Mouse (Mus musculus): ENCODE measurements around the gene Fbn1. TPM values are rescaled to one million over a fixed set of nuclear protein-coding genes. Genes with fewer than 3 reads are reported as not detected.

The Fbn1 gene
- polyA plus RNA-seq, 1 experiment from 2014 or later, result 61.1 TPM

GRCm38 (mm10) chr2:125433524-125433923 lies 74.3 kb downstream of the Fbn1 start:
- no peak overlapping the region for H3K4me3 ChIP-seq (ENCODE audit: low read depth, low read length)
- H3K4me2 ChIP-seq (ENCODE audit: low read depth, low read length), result no peak overlapping the region
- no peak overlapping the region for H3K27ac ChIP-seq (replicated peaks; ENCODE audit: low read depth, low read length)
- DNase-seq (ENCODE audit: low spot score) (no peak), ATAC-seq (ENCODE audit: low read depth) (no peak)
- no peaks in the 10 kb centered on the region for H3K27me3 ChIP-seq (replicated peaks; ENCODE audit: control insufficient read depth, insufficient read depth, low read length)
- H3K9me3 ChIP-seq (ENCODE audit: control insufficient read depth, low read length), result no peaks in the 10 kb centered on the region
- no peaks in the 10 kb centered on the region for H3K36me3 ChIP-seq (ENCODE audit: control insufficient read depth, insufficient read depth, low read length)
- WGBS, result 93% methylated on average over 6 of the region's 6 CpGs
- no peak overlapping the region for H3K9ac ChIP-seq (ENCODE audit: low read depth, low read length)
- peaks cover 11% of the 10 kb centered on the region for H3K4me1 ChIP-seq (ENCODE audit: control insufficient read depth, insufficient read depth, low read length)

- Histone ChIP-seq H3K9me3 (ENCODE audit: control insufficient read depth, low read length) (no peaks in the 10 kb centered on the region), H3K27me3 (replicated peaks; ENCODE audit: control insufficient read depth, insufficient read depth, low read length) (no peaks in the 10 kb centered on the region), H3K4me3 (ENCODE audit: low read depth, low read length) (no peak overlapping the region), H3K4me1 (ENCODE audit: control insufficient read depth, insufficient read depth, low read length) (peaks cover 14% of the 10 kb centered on the region), H3K36me3 (ENCODE audit: control insufficient read depth, insufficient read depth, low read length) (no peaks in the 10 kb centered on the region), H3K9ac (ENCODE audit: low read depth, low read length) (no peak overlapping the region), H3K4me2 (ENCODE audit: low read depth, low read length) (no peak overlapping the region), H3K27ac (replicated peaks; ENCODE audit: low read depth, low read length) (no peak overlapping the region; the same call in 1 of the 2 replicates)
- WGBS, result 35% methylated on average over 6 of the region's 6 CpGs
- DNase-seq (ENCODE audit: low spot score) (peak; percentile 50), ATAC-seq (ENCODE audit: low read depth) (no peak)
Observed at GRCm38 (mm10) chr2:125431491-125431890, 76.3 kb downstream of the Fbn1 start.

DNA sequence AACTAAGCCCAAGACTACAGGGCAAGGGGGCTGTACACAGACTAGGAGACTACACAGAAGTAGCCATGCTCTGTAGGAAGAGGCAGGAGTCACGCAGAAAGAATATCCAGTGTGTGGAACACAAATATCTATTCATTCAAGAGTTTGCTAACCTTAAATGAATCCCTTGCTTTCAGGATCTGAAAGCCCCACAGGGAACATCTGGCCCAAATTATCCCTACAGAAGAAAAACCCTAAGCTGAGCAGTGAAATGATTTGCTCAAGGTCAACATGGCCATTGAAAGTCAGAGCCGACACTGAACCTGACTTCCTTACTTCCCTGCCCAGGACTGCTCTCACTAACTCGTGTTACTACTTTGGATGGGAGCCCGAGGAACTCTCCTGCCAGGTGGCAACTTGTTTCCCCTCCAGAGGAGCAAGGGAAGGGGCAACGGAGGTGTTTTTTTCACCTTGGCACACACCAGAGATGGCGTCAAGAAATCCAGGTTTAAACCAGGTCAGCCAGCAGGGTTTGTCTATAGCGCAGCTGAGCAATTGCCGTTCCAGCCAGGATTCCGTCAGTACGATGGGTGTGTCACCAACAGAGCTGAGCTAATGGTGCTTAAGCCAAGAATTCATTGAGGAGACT lies 78.9 kb downstream of the Fbn1 start:
- Histone ChIP-seq H3K27ac (replicated peaks; ENCODE audit: low read depth, low read length) (0 out of 2 replicates have a peak overlapping the region, but pooled peaks have one; percentile 10), H3K27me3 (replicated peaks; ENCODE audit: control insufficient read depth, insufficient read depth, low read length) (no peaks in the 10 kb centered on the region), H3K9ac (ENCODE audit: low read depth, low read length) (no peak overlapping the region), H3K9me3 (ENCODE audit: control insufficient read depth, low read length) (no peaks in the 10 kb centered on the region), H3K4me2 (ENCODE audit: low read depth, low read length) (no peak overlapping the region), H3K36me3 (ENCODE audit: control insufficient read depth, insufficient read depth, low read length) (no peaks in the 10 kb centered on the region), H3K4me1 (ENCODE audit: control insufficient read depth, insufficient read depth, low read length) (peaks cover 15% of the 10 kb centered on the region), H3K4me3 (ENCODE audit: low read depth, low read length) (no peak overlapping the region)
- DNase-seq (ENCODE audit: low spot score) (peak; percentile 55), ATAC-seq (ENCODE audit: low read depth) (peak; percentile 57; the same call in 1 of the 2 replicates)
- WGBS, result 44% methylated on average over 10 of the region's 10 CpGs

DNA sequence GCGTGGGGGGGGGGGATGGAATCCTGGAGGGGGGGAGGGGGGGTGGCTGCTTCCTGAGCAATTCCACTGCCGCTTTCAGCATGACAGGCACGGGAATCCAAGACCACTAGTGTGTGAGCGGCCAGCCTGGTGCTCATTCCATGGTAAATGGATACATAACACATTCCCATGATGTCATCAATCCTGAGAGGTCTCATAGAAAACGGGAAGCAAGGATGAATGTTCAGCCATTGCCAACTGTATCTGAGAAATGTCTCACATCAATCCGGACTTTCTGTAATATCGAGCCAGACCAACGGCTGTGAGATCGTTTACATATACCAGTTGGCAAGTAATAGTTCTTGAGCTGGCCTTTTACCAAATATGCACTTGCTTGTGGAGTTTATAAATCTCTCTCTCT lies 87.2 kb downstream of the Fbn1 start:
- Histone ChIP-seq H3K36me3 (ENCODE audit: control insufficient read depth, insufficient read depth, low read length) (no peaks in the 10 kb centered on the region), H3K27me3 (replicated peaks; ENCODE audit: control insufficient read depth, insufficient read depth, low read length) (no peaks in the 10 kb centered on the region), H3K27ac (replicated peaks; ENCODE audit: low read depth, low read length) (no peak overlapping the region), H3K4me2 (ENCODE audit: low read depth, low read length) (no peak overlapping the region), H3K4me3 (ENCODE audit: low read depth, low read length) (no peak overlapping the region), H3K9ac (ENCODE audit: low read depth, low read length) (no peak overlapping the region), H3K9me3 (ENCODE audit: control insufficient read depth, low read length) (no peaks in the 10 kb centered on the region), H3K4me1 (ENCODE audit: control insufficient read depth, insufficient read depth, low read length) (no peaks in the 10 kb centered on the region)
- ATAC-seq (ENCODE audit: low read depth), result peak; percentile 74; the same call in 1 of the 2 replicates
- WGBS, result 61% methylated on average over 9 of the region's 9 CpGs
- DNase-seq (ENCODE audit: low spot score), result peak; percentile 70

- Histone ChIP-seq H3K27me3 (replicated peaks; ENCODE audit: control insufficient read depth, insufficient read depth, low read length) (no peaks in the 10 kb centered on the region), H3K4me1 (ENCODE audit: control insufficient read depth, insufficient read depth, low read length) (no peaks in the 10 kb centered on the region), H3K27ac (replicated peaks; ENCODE audit: low read depth, low read length) (no peak overlapping the region), H3K9ac (ENCODE audit: low read depth, low read length) (no peak overlapping the region), H3K9me3 (ENCODE audit: control insufficient read depth, low read length) (no peaks in the 10 kb centered on the region), H3K36me3 (ENCODE audit: control insufficient read depth, insufficient read depth, low read length) (no peaks in the 10 kb centered on the region), H3K4me2 (ENCODE audit: low read depth, low read length) (no peak overlapping the region), H3K4me3 (ENCODE audit: low read depth, low read length) (no peak overlapping the region)
- DNase-seq (ENCODE audit: low spot score) (no peak), ATAC-seq (ENCODE audit: low read depth) (no peak)
- WGBS, result 76% methylated on average over 4 of the region's 4 CpGs
Observed at GRCm38 (mm10) chr2:125419681-125420080, 88.1 kb downstream of the Fbn1 start.

- H3K9ac ChIP-seq (ENCODE audit: low read depth, low read length), result no peak overlapping the region
- no peak overlapping the region for H3K4me2 ChIP-seq (ENCODE audit: low read depth, low read length)
- no peaks in the 10 kb centered on the region for H3K4me1 ChIP-seq (ENCODE audit: control insufficient read depth, insufficient read depth, low read length)
- H3K4me3 ChIP-seq (ENCODE audit: low read depth, low read length), result no peak overlapping the region
- no peak overlapping the region for H3K27ac ChIP-seq (replicated peaks; ENCODE audit: low read depth, low read length)
- no peaks in the 10 kb centered on the region for H3K9me3 ChIP-seq (ENCODE audit: control insufficient read depth, low read length)
- no peaks in the 10 kb centered on the region for H3K36me3 ChIP-seq (ENCODE audit: control insufficient read depth, insufficient read depth, low read length)
- WGBS, result 72% methylated on average over 4 of the region's 4 CpGs
- no peak for ATAC-seq (ENCODE audit: low read depth)
- no peak for DNase-seq (ENCODE audit: low spot score)
- no peaks in the 10 kb centered on the region for H3K27me3 ChIP-seq (replicated peaks; ENCODE audit: control insufficient read depth, insufficient read depth, low read length)
Observed at GRCm38 (mm10) chr2:125418546-125418945, 89.2 kb downstream of the Fbn1 start.

DNA sequence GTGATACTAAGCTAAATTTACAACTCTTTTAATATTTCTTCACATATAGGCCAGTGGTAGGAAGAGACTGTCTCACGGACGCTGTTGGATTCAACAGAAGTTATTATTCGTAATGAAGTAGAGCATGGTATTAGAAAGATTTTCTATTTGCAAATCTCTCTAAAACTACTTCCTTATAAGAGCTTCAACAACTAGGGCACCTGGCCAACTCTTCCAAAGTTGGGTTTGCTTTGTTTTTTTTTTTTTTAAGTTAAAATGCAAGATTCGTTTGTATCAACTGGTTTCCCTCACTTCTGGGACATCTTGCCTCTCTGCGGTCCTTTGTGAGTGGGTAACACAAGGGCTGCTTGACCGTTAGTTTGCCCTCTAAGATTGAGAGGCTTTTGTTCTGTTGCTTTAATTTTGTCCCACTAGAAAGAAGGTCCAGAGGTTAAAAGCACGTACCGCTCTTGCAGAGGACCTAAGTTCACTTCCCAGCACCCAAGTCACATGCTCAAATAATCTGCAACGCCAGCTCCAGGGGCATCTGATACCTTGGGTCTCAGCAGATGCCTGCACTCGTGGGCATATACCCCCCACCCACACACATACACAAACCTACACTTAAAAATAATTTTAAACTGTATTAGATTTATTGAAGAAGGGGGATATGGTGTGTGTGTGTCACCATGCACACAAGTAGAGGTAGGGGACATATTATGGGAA lies 91.1 kb downstream of the Fbn1 start:
- Histone ChIP-seq H3K9me3 (ENCODE audit: control insufficient read depth, low read length) (no peaks in the 10 kb centered on the region), H3K9ac (ENCODE audit: low read depth, low read length) (no peak overlapping the region), H3K27ac (replicated peaks; ENCODE audit: low read depth, low read length) (no peak overlapping the region), H3K4me3 (ENCODE audit: low read depth, low read length) (no peak overlapping the region), H3K36me3 (ENCODE audit: control insufficient read depth, insufficient read depth, low read length) (peaks cover 10% of the 10 kb centered on the region), H3K4me2 (ENCODE audit: low read depth, low read length) (no peak overlapping the region), H3K27me3 (replicated peaks; ENCODE audit: control insufficient read depth, insufficient read depth, low read length) (no peaks in the 10 kb centered on the region), H3K4me1 (ENCODE audit: control insufficient read depth, insufficient read depth, low read length) (no peaks in the 10 kb centered on the region; the same call in 1 of the 2 replicates)
- ATAC-seq (ENCODE audit: low read depth) (no peak), DNase-seq (ENCODE audit: low spot score) (no peak)
- WGBS, result 81% methylated on average over 10 of the region's 10 CpGs

- Histone ChIP-seq H3K36me3 (ENCODE audit: control insufficient read depth, insufficient read depth, low read length) (peaks cover 13% of the 10 kb centered on the region), H3K4me1 (ENCODE audit: control insufficient read depth, insufficient read depth, low read length) (no peaks in the 10 kb centered on the region; the same call in 1 of the 2 replicates), H3K9ac (ENCODE audit: low read depth, low read length) (no peak overlapping the region), H3K4me2 (ENCODE audit: low read depth, low read length) (no peak overlapping the region), H3K27ac (replicated peaks; ENCODE audit: low read depth, low read length) (peak overlapping the region; percentile 39; the same call in 1 of the 2 replicates), H3K4me3 (ENCODE audit: low read depth, low read length) (no peak overlapping the region), H3K9me3 (ENCODE audit: control insufficient read depth, low read length) (no peaks in the 10 kb centered on the region), H3K27me3 (replicated peaks; ENCODE audit: control insufficient read depth, insufficient read depth, low read length) (no peaks in the 10 kb centered on the region)
- ATAC-seq (ENCODE audit: low read depth) (no peak), DNase-seq (ENCODE audit: low spot score) (no peak)
- 77% methylated on average over 15 of the region's 15 CpGs for WGBS
Observed at GRCm38 (mm10) chr2:125412351-125412750, 95.4 kb downstream of the Fbn1 start.
